Mouse (Mus musculus): ENCODE results near the gene Minos1. TPM values are rescaled to one million over a fixed set of nuclear protein-coding genes. Genes with fewer than 3 reads are reported as not detected.
A peak's percentile ranks its signal among the peaks of the same experiment; 100 is the strongest.

Gene Minos1
- polyA plus RNA-seq, 1 experiment from 2014 or later: 474 TPM

GRCm38 (mm10) chr4:139175061-139175971, 44.4 kb upstream of the Minos1 start:
- H3K9me3 ChIP-seq (ENCODE audit: low read length): no peaks in the 10 kb centered on the region
- peak overlapping the region; percentile 74 for H3K27ac ChIP-seq (ENCODE audit: low read length)
- H3K27me3 ChIP-seq (replicated peaks; ENCODE audit: insufficient read depth, low read length): no peaks in the 10 kb centered on the region
- TF ChIP-seq CTCF (IDR thresholded peaks at IDR 0.05) (no peak), EP300 (IDR thresholded peaks at IDR 0.05) (no peak)
- DNase-seq (ENCODE audit: low spot score): peak; percentile 80
- 32% methylated on average over 20 of the region's 20 CpGs for WGBS
- peak; percentile 66 for ATAC-seq
- no peaks in the 10 kb centered on the region for H3K36me3 ChIP-seq (ENCODE audit: insufficient read depth, low read length)
- peak overlapping the region; percentile 34 for H3K4me2 ChIP-seq (replicated peaks; ENCODE audit: low read depth, low read length)
- H3K9ac ChIP-seq (replicated peaks; ENCODE audit: low read depth): no peak overlapping the region
- no peaks in the 10 kb centered on the region; the same call in 1 of the 2 replicates for H3K4me1 ChIP-seq (ENCODE audit: insufficient read depth, low read depth, low read length)
- no peak overlapping the region for H3K4me3 ChIP-seq (ENCODE audit: low read depth, low read length)

- ATAC-seq: no peak
- Histone ChIP-seq H3K9ac (replicated peaks; ENCODE audit: low read depth) (no peak overlapping the region), H3K4me3 (ENCODE audit: low read depth, low read length) (no peak overlapping the region), H3K4me1 (ENCODE audit: insufficient read depth, low read depth, low read length) (no peaks in the 10 kb centered on the region; the same call in 1 of the 2 replicates), H3K36me3 (ENCODE audit: insufficient read depth, low read length) (no peaks in the 10 kb centered on the region), H3K9me3 (ENCODE audit: low read length) (no peaks in the 10 kb centered on the region), H3K4me2 (replicated peaks; ENCODE audit: low read depth, low read length) (no peak overlapping the region), H3K27me3 (replicated peaks; ENCODE audit: insufficient read depth, low read length) (no peaks in the 10 kb centered on the region), H3K27ac (ENCODE audit: low read length) (peak overlapping the region; percentile 57; the same call in 1 of the 2 replicates)
- WGBS: 56% methylated on average over 12 of the region's 12 CpGs
- DNase-seq (ENCODE audit: low spot score): no peak
- TF ChIP-seq EP300 (IDR thresholded peaks at IDR 0.05) (no peak), CTCF (IDR thresholded peaks at IDR 0.05) (no peak)
Observed at GRCm38 (mm10) chr4:139169748-139170279, 38.9 kb upstream of the Minos1 start.

- DNase-seq (ENCODE audit: low spot score): peak; percentile 92
Observed at GRCm38 (mm10) chr4:139168985-139169747, 38.3 kb upstream of the Minos1 start.

GRCm38 (mm10) chr4:139167107-139167506, 36.2 kb upstream of the Minos1 start:
- no peak for TF ChIP-seq CTCF (IDR thresholded peaks at IDR 0.05)
- TF ChIP-seq EP300 (IDR thresholded peaks at IDR 0.05): no peak
- ATAC-seq (no peak), DNase-seq (ENCODE audit: low spot score) (no peak)
- Histone ChIP-seq H3K36me3 (ENCODE audit: insufficient read depth, low read length) (no peaks in the 10 kb centered on the region), H3K9ac (replicated peaks; ENCODE audit: low read depth) (no peak overlapping the region), H3K4me2 (replicated peaks; ENCODE audit: low read depth, low read length) (no peak overlapping the region), H3K4me1 (ENCODE audit: insufficient read depth, low read depth, low read length) (no peaks in the 10 kb centered on the region; the same call in 1 of the 2 replicates), H3K27ac (ENCODE audit: low read length) (no peak overlapping the region), H3K9me3 (ENCODE audit: low read length) (no peaks in the 10 kb centered on the region), H3K4me3 (ENCODE audit: low read depth, low read length) (no peak overlapping the region), H3K27me3 (replicated peaks; ENCODE audit: insufficient read depth, low read length) (no peaks in the 10 kb centered on the region)
- 51% methylated on average over 8 of the region's 8 CpGs for WGBS

More at GRCm38 (mm10) chr4:139168985-139169747, 38.3 kb upstream of the Minos1 start:
- Histone ChIP-seq H3K9ac (replicated peaks; ENCODE audit: low read depth) (no peak overlapping the region), H3K27ac (ENCODE audit: low read length) (peak overlapping the region; percentile 57; the same call in 1 of the 2 replicates), H3K36me3 (ENCODE audit: insufficient read depth, low read length) (no peaks in the 10 kb centered on the region), H3K4me3 (ENCODE audit: low read depth, low read length) (no peak overlapping the region), H3K4me1 (ENCODE audit: insufficient read depth, low read depth, low read length) (no peaks in the 10 kb centered on the region; the same call in 1 of the 2 replicates), H3K9me3 (ENCODE audit: low read length) (no peaks in the 10 kb centered on the region), H3K27me3 (replicated peaks; ENCODE audit: insufficient read depth, low read length) (no peaks in the 10 kb centered on the region), H3K4me2 (replicated peaks; ENCODE audit: low read depth, low read length) (no peak overlapping the region)
- TF ChIP-seq CTCF (IDR thresholded peaks at IDR 0.05): peak; percentile 44
- no peak for TF ChIP-seq EP300 (IDR thresholded peaks at IDR 0.05)
- ATAC-seq: peak; percentile 92
- WGBS: 40% methylated on average over 15 of the region's 15 CpGs

- Histone ChIP-seq H3K4me2 (replicated peaks; ENCODE audit: low read depth, low read length) (no peak overlapping the region), H3K27me3 (replicated peaks; ENCODE audit: insufficient read depth, low read length) (no peaks in the 10 kb centered on the region), H3K27ac (ENCODE audit: low read length) (no peak overlapping the region), H3K4me1 (ENCODE audit: insufficient read depth, low read depth, low read length) (no peaks in the 10 kb centered on the region; the same call in 1 of the 2 replicates), H3K36me3 (ENCODE audit: insufficient read depth, low read length) (no peaks in the 10 kb centered on the region), H3K4me3 (ENCODE audit: low read depth, low read length) (no peak overlapping the region), H3K9me3 (ENCODE audit: low read length) (no peaks in the 10 kb centered on the region), H3K9ac (replicated peaks; ENCODE audit: low read depth) (no peak overlapping the region)
- TF ChIP-seq EP300 (IDR thresholded peaks at IDR 0.05) (no peak), CTCF (IDR thresholded peaks at IDR 0.05) (no peak)
- 61% methylated on average over 8 of the region's 8 CpGs for WGBS
- DNase-seq (ENCODE audit: low spot score) (no peak), ATAC-seq (no peak)
Observed at GRCm38 (mm10) chr4:139166244-139166643, 35.3 kb upstream of the Minos1 start.

GRCm38 (mm10) chr4:139165259-139165658, 34.3 kb upstream of the Minos1 start:
- ATAC-seq (no peak), DNase-seq (ENCODE audit: low spot score) (no peak)
- no peak overlapping the region for H3K4me3 ChIP-seq (ENCODE audit: low read depth, low read length)
- no peaks in the 10 kb centered on the region for H3K4me1 ChIP-seq (ENCODE audit: insufficient read depth, low read depth, low read length)
- H3K36me3 ChIP-seq (ENCODE audit: insufficient read depth, low read length): no peaks in the 10 kb centered on the region
- no peak overlapping the region for H3K27ac ChIP-seq (ENCODE audit: low read length)
- WGBS: 70% methylated on average over 8 of the region's 8 CpGs
- no peaks in the 10 kb centered on the region for H3K9me3 ChIP-seq (ENCODE audit: low read length)
- no peak for TF ChIP-seq EP300 (IDR thresholded peaks at IDR 0.05)
- no peak for TF ChIP-seq CTCF (IDR thresholded peaks at IDR 0.05)
- no peak overlapping the region for H3K4me2 ChIP-seq (replicated peaks; ENCODE audit: low read depth, low read length)
- no peaks in the 10 kb centered on the region for H3K27me3 ChIP-seq (replicated peaks; ENCODE audit: insufficient read depth, low read length)
- no peak overlapping the region for H3K9ac ChIP-seq (replicated peaks; ENCODE audit: low read depth)
